20 mouse cellular contexts compared by ENCODE assay signal in genomic region chr9:27043892-27044291, GRCm38 (mm10).
"Had no signal": no experiment of that assay in that cellular context is flagged by ENCODE, and none has a peak within 500 bp of the region (broad histone marks: within the 10 kb centered on the region; RNA-seq: fewer than 3 reads in every experiment).

No protein-coding gene starts in this region.

- H3K9ac ChIP-seq: liver, embryonic 14.5 days; liver, postnatal 0 days; lung, embryonic 14.5 days; midbrain, embryonic 15.5 days; neural tube, embryonic 12.5 days had no signal

- H3K9me3 ChIP-seq: midbrain, embryonic 10.5 days; midbrain, embryonic 15.5 days; neural tube, embryonic 12.5 days had no signal

- H3K4me3 ChIP-seq: left cerebral cortex, adult 2 months; midbrain, embryonic 10.5 days; midbrain, embryonic 15.5 days; neural tube, embryonic 12.5 days had no signal

- H3K4me2 ChIP-seq: liver, embryonic 11.5 days; lung, embryonic 14.5 days; midbrain, embryonic 15.5 days; neural tube, embryonic 12.5 days had no signal

- ATAC-seq: liver, postnatal 0 days; lung, postnatal 0 days; midbrain, embryonic 15.5 days had no signal

- H3K4me1 ChIP-seq: midbrain, embryonic 10.5 days; midbrain, embryonic 15.5 days; neural tube, embryonic 12.5 days had no signal

- H3K27me3 ChIP-seq: midbrain, embryonic 15.5 days; neural tube, embryonic 12.5 days had no signal

- H3K27ac ChIP-seq: kidney, postnatal 0 days; left cerebral cortex, adult 2 months; liver, embryonic 14.5 days; macrophage; midbrain, embryonic 10.5 days; midbrain, embryonic 15.5 days; neural tube, embryonic 12.5 days had no signal

- DNase-seq: kidney, adult 2 months; kidney, postnatal 25 days; layer of hippocampus, postnatal 36 days; liver, postnatal 0 days; lung, embryonic 14.5 days; retina, postnatal 1 day; right cerebral cortex, postnatal 25 days; spleen, adult 18-20 months; thymus, adult 2 months; thymus, postnatal 14 days; thymus, postnatal 4 days had no signal
